Comparison of ENCODE assay signal across 9 mouse cellular contexts in the genomic region with DNA sequence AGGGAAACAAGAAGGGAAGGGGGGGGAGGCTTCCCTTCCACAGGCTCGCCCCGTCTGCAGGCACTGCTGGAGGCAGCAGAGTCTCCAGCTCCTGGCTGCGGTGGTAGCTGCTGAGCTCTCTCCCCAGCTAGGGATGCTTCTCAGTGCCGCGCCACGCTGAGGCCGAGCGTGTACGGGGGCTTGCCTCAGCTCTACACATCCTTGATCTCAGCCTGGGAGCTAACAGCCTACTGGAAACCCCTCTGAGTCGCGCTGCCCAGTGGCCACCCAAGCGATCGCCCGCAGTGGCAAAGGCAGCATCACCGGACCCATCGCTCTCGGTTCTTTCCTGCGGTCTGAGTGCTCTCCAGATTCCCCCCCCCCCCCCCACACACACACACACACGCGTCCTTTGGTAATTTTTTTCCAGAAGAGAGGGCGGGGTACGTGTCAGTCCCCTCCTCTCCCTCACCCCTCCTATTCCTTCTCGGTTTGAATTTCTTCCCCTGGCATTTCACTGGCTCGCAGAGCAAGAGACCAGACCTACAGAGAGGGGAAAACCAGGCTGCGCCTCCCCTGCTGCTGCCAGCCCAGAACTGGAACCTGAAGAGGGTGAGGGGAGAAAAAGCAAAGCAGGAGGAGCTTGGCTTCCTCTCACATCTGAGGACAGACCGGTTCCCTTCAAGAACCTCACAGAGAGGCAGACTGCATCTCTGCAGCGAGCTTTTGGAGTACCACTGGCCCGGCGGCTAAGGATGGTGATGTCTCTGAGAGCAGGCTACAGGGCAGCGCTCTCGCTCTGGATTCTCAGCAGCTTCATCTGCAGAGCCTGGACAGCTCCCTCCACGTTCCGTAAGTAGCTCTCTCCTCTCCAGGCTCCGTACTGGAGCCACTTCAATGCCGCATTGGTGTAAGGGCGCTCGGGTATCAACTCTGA. TPM values are rescaled to one million over a fixed set of nuclear protein-coding genes. Genes with fewer than 3 reads are reported as not detected.
A peak's percentile ranks its signal among the peaks of the same experiment; 100 is the strongest.
DNase-seq lines count a peak whose midpoint lies in the region; ATAC-seq and TF ChIP-seq lines count a peak whose summit lies in the region.
"Had no signal": no experiment of that assay in that cellular context is flagged by ENCODE, and none has a peak within 500 bp of the region (broad histone marks: within the 10 kb centered on the region; RNA-seq: fewer than 3 reads in every experiment).

No protein-coding gene starts in this region.

- no peak for TF ChIP-seq CTCF in kidney, postnatal 0 days (IDR thresholded peaks at IDR 0.05; ENCODE audit: low read depth)

- TF ChIP-seq POLR2A in limb, embryonic 14.5 days (IDR thresholded peaks at IDR 0.05; ENCODE audit: borderline replicate concordance, extremely low read depth, insufficient read depth, insufficient read length), result no peak

- H3K27me3 ChIP-seq in kidney, postnatal 0 days (ENCODE audit: insufficient read depth, low read length), result no peaks in the 10 kb centered on the region
- H3K27me3 ChIP-seq in hindbrain, embryonic 14.5 days (ENCODE audit: control insufficient read depth, insufficient read depth, low read length), result no peaks in the 10 kb centered on the region
- peaks cover 5% of the 10 kb centered on the region; the same call in 1 of the 2 replicates for H3K27me3 ChIP-seq in limb, embryonic 14.5 days (ENCODE audit: control insufficient read depth, insufficient read depth, low read length)
- H3K27me3 ChIP-seq in stomach, embryonic 14.5 days (ENCODE audit: control insufficient read depth, insufficient read depth, low read length), result no peaks in the 10 kb centered on the region

- no peak overlapping the region for H3K9ac ChIP-seq in kidney, postnatal 0 days (ENCODE audit: low read depth, low read length)
- H3K9ac ChIP-seq in hindbrain, embryonic 14.5 days, result peak overlapping the region; percentile 71
- H3K9ac ChIP-seq in limb, embryonic 14.5 days (ENCODE audit: low read depth, low read length, severe bottlenecking), result no peak overlapping the region
- no peak overlapping the region for H3K9ac ChIP-seq in stomach, embryonic 14.5 days (replicated peaks; ENCODE audit: low read depth, low read length)

- no peak overlapping the region for H3K4me2 ChIP-seq in kidney, postnatal 0 days (ENCODE audit: low read length)
- H3K4me2 ChIP-seq in hindbrain, embryonic 14.5 days (replicated peaks), result peak overlapping the region; percentile 60
- no peak overlapping the region for H3K4me2 ChIP-seq in limb, embryonic 14.5 days (replicated peaks; ENCODE audit: low read depth, low read length, severe bottlenecking)
- no peak overlapping the region for H3K4me2 ChIP-seq in stomach, embryonic 14.5 days (replicated peaks; ENCODE audit: low read depth, low read length)

- peak; percentile 74 for DNase-seq in kidney, postnatal 0 days (ENCODE audit: low spot score)
- no peak for DNase-seq in kidney, adult 18-20 months
- peak; percentile 27 for DNase-seq in embryo, embryonic 11.5 days (ENCODE audit: low read depth, low spot score)
- peak; percentile 61 for DNase-seq in hindbrain, embryonic 14.5 days (ENCODE audit: low spot score)
- peak; percentile 26 for DNase-seq in limb, embryonic 14.5 days (ENCODE audit: low spot score)
- DNase-seq in thymus, postnatal 25 days, result no peak
- DNase-seq in gastrocnemius, postnatal 36 days, result no peak

- H3K9me3 ChIP-seq in kidney, postnatal 0 days (replicated peaks; ENCODE audit: low read length), result no peaks in the 10 kb centered on the region
- H3K9me3 ChIP-seq in hindbrain, embryonic 14.5 days (ENCODE audit: control insufficient read depth, low read length), result no peaks in the 10 kb centered on the region
- H3K9me3 ChIP-seq in limb, embryonic 14.5 days (ENCODE audit: control insufficient read depth, low read length), result no peaks in the 10 kb centered on the region
- H3K9me3 ChIP-seq in stomach, embryonic 14.5 days (ENCODE audit: control insufficient read depth, low read depth, low read length), result no peaks in the 10 kb centered on the region

- no peaks in the 10 kb centered on the region for H3K4me1 ChIP-seq in kidney, postnatal 0 days (replicated peaks; ENCODE audit: insufficient read depth, low read length)
- H3K4me1 ChIP-seq in hindbrain, embryonic 14.5 days (replicated peaks; ENCODE audit: control insufficient read depth, insufficient read depth, low read length), result no peaks in the 10 kb centered on the region; the same call in 1 of the 2 replicates
- no peaks in the 10 kb centered on the region for H3K4me1 ChIP-seq in limb, embryonic 14.5 days (ENCODE audit: control insufficient read depth, insufficient read depth, low read length)
- no peaks in the 10 kb centered on the region for H3K4me1 ChIP-seq in stomach, embryonic 14.5 days (ENCODE audit: control insufficient read depth, insufficient read depth, low read length)

- H3K4me3 ChIP-seq in kidney, postnatal 0 days (replicated peaks; ENCODE audit: low read depth, low read length), result no peak overlapping the region
- peak overlapping the region; percentile 59 for H3K4me3 ChIP-seq in hindbrain, embryonic 14.5 days (replicated peaks; ENCODE audit: low read length)
- no peak overlapping the region for H3K4me3 ChIP-seq in limb, embryonic 14.5 days (replicated peaks; ENCODE audit: low read length)
- no peak overlapping the region for H3K4me3 ChIP-seq in stomach, embryonic 14.5 days (ENCODE audit: low read depth, low read length)

- H3K27ac ChIP-seq in kidney, postnatal 0 days, result no peak overlapping the region
- peak overlapping the region; percentile 93 for H3K27ac ChIP-seq in hindbrain, embryonic 14.5 days
- no peak overlapping the region for H3K27ac ChIP-seq in limb, embryonic 14.5 days (replicated peaks; ENCODE audit: low read depth, low read length)
- H3K27ac ChIP-seq in stomach, embryonic 14.5 days (ENCODE audit: low read length), result no peak overlapping the region

- intact Hi-C loops in gastrocnemius, postnatal 36 days (cut with DNase I), result no loop called here

- WGBS in kidney, postnatal 0 days, result 2% methylated on average over 33 of the region's 37 CpGs
- WGBS in hindbrain, embryonic 14.5 days, result under 1% methylated on average over 33 of the region's 37 CpGs
- 2% methylated on average over 28 of the region's 37 CpGs for WGBS in limb, embryonic 14.5 days
- 5% methylated on average over 34 of the region's 37 CpGs for WGBS in stomach, embryonic 14.5 days

- no peak; the same call in none of the 2 replicates for ATAC-seq in kidney, postnatal 0 days (replicated peaks; ENCODE audit: low FRiP score, low read depth)
- ATAC-seq in hindbrain, embryonic 14.5 days (ENCODE audit: low FRiP score), result peak; percentile 93
- no peak for ATAC-seq in limb, embryonic 14.5 days (ENCODE audit: low FRiP score, low read depth)
- ATAC-seq in stomach, embryonic 14.5 days (ENCODE audit: insufficient number of reproducible peaks, insufficient read depth, low FRiP score, low read depth), result peak; percentile 76

- H3K36me3 ChIP-seq in kidney, postnatal 0 days (ENCODE audit: insufficient read depth, low read length), result no peaks in the 10 kb centered on the region
- no peaks in the 10 kb centered on the region for H3K36me3 ChIP-seq in hindbrain, embryonic 14.5 days (replicated peaks; ENCODE audit: control insufficient read depth, insufficient read depth)
- H3K36me3 ChIP-seq in limb, embryonic 14.5 days (ENCODE audit: control insufficient read depth, insufficient read depth, low read length), result no peaks in the 10 kb centered on the region
- no peaks in the 10 kb centered on the region for H3K36me3 ChIP-seq in stomach, embryonic 14.5 days (ENCODE audit: control insufficient read depth, insufficient read depth, low read length)

RNA-seq across cellular contexts. Expression of a gene that starts 0.7 kb away (rescaled TPM):
- 2.8 and 3.6 TPM in 2 replicates for polyA plus RNA-seq in kidney, postnatal 0 days (2015; fragmentation: Nextera tagmentation; extraction: Ambion mirVana)
- polyA plus RNA-seq in hindbrain, embryonic 14.5 days (2014; fragmentation: Nextera tagmentation; extraction: Ambion mirVana), result 45.4 and 46.6 TPM in 2 replicates
- polyA plus RNA-seq in limb, embryonic 14.5 days (2012; rRNA removed), result 2.5 TPM in 2 replicates
- polyA plus RNA-seq in limb, embryonic 14.5 days (2014; fragmentation: Nextera tagmentation; extraction: Ambion mirVana), result 1.5 and 2.1 TPM in 2 replicates
- 2.5 and 3.8 TPM in 2 replicates for polyA plus RNA-seq in stomach, embryonic 14.5 days (2014; fragmentation: Nextera tagmentation; extraction: Ambion mirVana)
- 1 to 10 TPM; 6.3 to 6.6 TPM for total RNA-seq in gastrocnemius, postnatal 36 days (2021)
- polyA plus RNA-seq: spleen, adult 2 months had no signal

Comparison
In these comparisons a context has a peak if more than half of its experiments do, and no peak if none do; other contexts are left out.
1. DNase-seq: peak in kidney, postnatal 0 days (single experiment), embryo, embryonic 11.5 days (single experiment), hindbrain, embryonic 14.5 days (single experiment) and limb, embryonic 14.5 days (single experiment); none in kidney, adult 18-20 months (single experiment), thymus, postnatal 25 days (single experiment) and gastrocnemius, postnatal 36 days (0 of 2).
2. ATAC-seq: peak in hindbrain, embryonic 14.5 days (single experiment) and stomach, embryonic 14.5 days (single experiment); none in kidney, postnatal 0 days (single experiment) and limb, embryonic 14.5 days (single experiment).